Mouse (Mus musculus) R1 (cell line): ENCODE results near the gene Slc39a9.

ENCODE experiments used
- DNase-seq: peaks from one replicate; pipeline ENCODE4 v3.0.0-alpha.2; 2018; ENCODE audit warnings: low read depth, low spot score

Gene Slc39a9

DNA sequence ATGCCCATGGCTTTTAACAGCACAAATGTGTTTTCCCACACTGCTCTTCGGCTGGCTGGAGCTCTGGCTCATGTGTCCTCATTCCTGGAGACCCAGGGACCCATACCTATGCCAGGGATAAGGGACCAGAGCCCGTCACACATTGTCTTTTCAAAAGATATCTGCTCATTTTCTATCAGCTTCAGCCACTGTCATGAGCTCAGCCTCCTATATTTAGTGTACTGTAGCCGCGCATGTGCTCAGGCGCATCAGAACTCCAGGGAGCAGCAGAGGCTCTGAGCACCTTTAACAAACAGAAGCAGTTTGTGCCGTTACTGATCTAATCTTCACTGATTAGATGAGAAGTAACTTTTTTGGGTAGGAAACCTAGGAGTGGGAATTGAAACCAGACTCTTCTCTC is 72.2 kb downstream of the Slc39a9 start:
- DNase-seq, result no peak

GRCm38 (mm10) chr12:80719141-80719540 is 75.5 kb downstream of the Slc39a9 start:
- no peak for DNase-seq

GRCm38 (mm10) chr12:80720507-80720906 is 76.8 kb downstream of the Slc39a9 start:
- peak; percentile 66 for DNase-seq

- peak; percentile 91 for DNase-seq
Observed at GRCm38 (mm10) chr12:80721458-80721857, 77.8 kb downstream of the Slc39a9 start.

DNA sequence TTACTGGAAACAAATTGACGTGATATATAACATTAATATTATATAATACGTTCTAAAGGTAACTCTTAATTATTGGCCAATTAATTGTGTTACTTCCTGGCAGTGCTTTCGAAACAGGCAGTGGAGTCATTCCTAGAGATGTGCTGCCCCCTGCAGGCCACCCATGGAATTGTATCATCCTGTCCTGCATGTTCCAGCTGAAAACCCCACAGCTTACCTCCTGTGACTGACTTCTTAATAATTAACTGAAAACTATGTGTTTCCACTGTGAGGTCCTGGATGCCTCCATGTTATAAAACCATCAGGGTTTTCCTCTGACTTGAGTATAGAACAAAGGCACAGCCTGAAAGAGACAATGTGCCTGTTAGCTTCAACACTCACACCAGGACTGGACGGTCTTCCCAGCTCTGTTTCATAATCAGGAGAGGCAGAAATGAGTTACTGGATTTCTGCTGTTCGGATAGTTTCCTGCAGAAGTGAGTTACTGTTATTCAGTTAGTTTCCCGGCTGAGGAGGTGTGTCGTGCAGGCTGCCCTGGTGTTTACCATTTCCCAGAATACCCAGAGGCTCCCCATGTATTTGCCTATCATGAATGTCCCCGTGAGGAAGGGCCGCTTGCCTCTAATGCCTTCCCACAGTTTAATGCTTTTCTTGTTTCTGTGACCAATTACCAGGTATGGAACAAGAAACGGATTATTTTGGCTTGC is 81.3 kb downstream of the Slc39a9 start:
- peak; percentile 64 for DNase-seq

DNA sequence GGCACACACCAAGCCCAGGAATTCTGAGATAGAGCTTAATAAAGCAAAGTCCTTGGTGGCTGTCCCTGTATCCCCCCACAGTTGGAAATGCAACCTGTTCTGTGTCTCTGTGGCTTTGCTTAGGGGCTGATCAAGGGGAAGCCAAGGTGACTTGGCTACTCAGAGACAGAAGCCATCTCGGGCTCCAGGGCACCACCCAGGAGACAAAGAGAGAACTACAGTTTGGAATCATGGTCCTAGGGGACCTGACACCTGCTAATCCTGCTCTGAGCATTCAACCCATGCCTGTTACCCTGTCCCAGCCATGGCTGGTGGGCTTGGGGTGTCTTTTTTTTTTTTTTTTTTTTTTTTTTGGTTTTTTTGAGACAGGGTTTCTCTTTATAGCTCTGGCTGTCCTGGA is 84.5 kb downstream of the Slc39a9 start:
- DNase-seq, result peak; percentile 27

GRCm38 (mm10) chr12:80728814-80729213 is 85.1 kb downstream of the Slc39a9 start:
- DNase-seq, result peak; percentile 32

- DNase-seq, result no peak
Observed at GRCm38 (mm10) chr12:80729758-80730530, 86.3 kb downstream of the Slc39a9 start.

DNA sequence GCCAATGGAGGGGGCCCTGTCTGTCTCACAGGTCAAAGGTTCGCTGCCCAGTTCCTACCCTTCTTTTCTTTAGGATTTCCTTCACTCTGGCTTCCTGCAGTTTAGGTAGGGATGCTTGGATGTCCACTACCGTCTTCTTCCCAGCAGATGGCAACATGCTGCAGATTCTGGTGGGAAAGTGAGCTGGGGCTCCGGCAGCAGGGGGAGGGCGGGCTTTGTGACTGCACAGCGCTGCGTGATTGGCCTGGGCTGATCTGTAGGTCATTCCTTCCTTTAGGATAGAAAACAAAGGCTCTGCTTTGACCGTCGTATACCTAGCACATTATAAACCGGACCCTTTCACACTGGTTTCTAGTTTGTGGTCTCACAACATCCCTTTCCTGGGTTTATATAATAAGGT is 86.9 kb downstream of the Slc39a9 start:
- DNase-seq, result peak; percentile 91
